ENCODE assay signal across 20 mouse cellular contexts in the genomic region with DNA sequence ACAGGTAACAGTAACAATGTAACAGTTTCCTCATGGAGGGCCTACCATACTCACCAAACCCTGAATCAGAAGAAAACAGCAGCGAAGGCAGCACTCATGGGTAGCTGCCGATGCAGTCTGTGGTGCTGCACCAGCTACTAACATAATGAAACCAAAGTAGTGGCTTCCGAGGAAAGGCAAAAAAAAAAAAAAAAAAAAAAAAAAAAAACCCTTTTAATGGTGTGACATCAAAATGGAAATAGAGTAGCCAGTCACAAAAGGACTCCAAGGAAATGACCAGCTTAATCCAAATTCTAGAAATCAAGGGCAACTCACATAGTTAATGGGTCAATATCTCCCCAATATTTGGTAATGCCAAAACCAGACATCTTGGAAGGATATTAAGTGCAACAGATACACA. TPM values are rescaled to one million over a fixed set of nuclear protein-coding genes. Genes with fewer than 3 reads are reported as not detected.
DNase-seq lines count a peak whose midpoint lies in the region; TF ChIP-seq lines count a peak whose summit lies in the region.
"Had no signal": no experiment of that assay in that cellular context is flagged by ENCODE, and none has a peak within 500 bp of the region (broad histone marks: within the 10 kb centered on the region; RNA-seq: fewer than 3 reads in every experiment).

No protein-coding gene starts in this region.

- H3K9me3 ChIP-seq in ES-E14 (ENCODE audit: control insufficient read depth, insufficient read depth, low read depth, low read length) (no peaks in the 10 kb centered on the region), MEL (replicated peaks; ENCODE audit: insufficient read depth, low read length) (no peaks in the 10 kb centered on the region)
- H3K9me3 ChIP-seq in heart, embryonic 10.5 days, result no peaks in the 10 kb centered on the region
- H3K9me3 ChIP-seq: G1E had no signal

- H3K4me1 ChIP-seq in ES-E14 (ENCODE audit: control insufficient read depth in 2 of 2, insufficient read depth in 2 of 2, low read length in 2 of 2, poor library complexity in 1 of 2), result peaks cover 0 to 2% of the 10 kb centered on the region in 2 experiments; a peak in 1 of 4 replicates
- no peaks in the 10 kb centered on the region; a peak in 1 of 4 replicates for H3K4me1 ChIP-seq in MEL (ENCODE audit: control insufficient read depth in 1 of 2, insufficient read depth in 2 of 2, low read length in 2 of 2)
- no peaks in the 10 kb centered on the region for H3K4me1 ChIP-seq in heart, embryonic 10.5 days

- WGBS in heart, embryonic 10.5 days, result 87% methylated on average over 3 of the region's 3 CpGs

- no peaks in the 10 kb centered on the region for H3K27me3 ChIP-seq in MEL (ENCODE audit: control insufficient read depth in 1 of 2, insufficient read depth in 2 of 2, low read length in 2 of 2)
- H3K27me3 ChIP-seq in heart, embryonic 10.5 days (ENCODE audit: insufficient read depth, poor library complexity, severe bottlenecking), result no peaks in the 10 kb centered on the region
- H3K27me3 ChIP-seq: CH12.LX, Patski had no signal

- H3K79me2 ChIP-seq in MEL (ENCODE audit: control insufficient read depth, insufficient read depth, low read length, poor library complexity), result no peaks in the 10 kb centered on the region

- no peak overlapping the region for H3K9ac ChIP-seq in ES-E14 (ENCODE audit: insufficient read depth, low read depth, low read length, poor library complexity, severe bottlenecking)
- no peak overlapping the region for H3K9ac ChIP-seq in MEL (ENCODE audit: control insufficient read depth, low read depth, low read length, poor library complexity, severe bottlenecking)

- TF ChIP-seq RAD21 in MEL (IDR thresholded peaks at IDR 0.05; ENCODE audit: low read depth, low read length), result no peak

- no peak for TF ChIP-seq CTCF in MEL (IDR thresholded peaks at IDR 0.05 in 2 of 3, conservative IDR thresholded peaks at IDR 0.05 in 1 of 3; ENCODE audit: control insufficient read depth in 1 of 3, insufficient read depth in 1 of 3, low read depth in 2 of 3, low read length in 3 of 3, poor library complexity in 1 of 3, severe bottlenecking in 1 of 3)

- H3K36me3 ChIP-seq in ES-E14 (ENCODE audit: control insufficient read depth, insufficient read depth, low read length, poor library complexity, severe bottlenecking), result peaks cover 16% of the 10 kb centered on the region
- peaks cover 11 to 19% of the 10 kb centered on the region in 2 experiments for H3K36me3 ChIP-seq in MEL (ENCODE audit: control insufficient read depth in 1 of 2, insufficient read depth in 2 of 2, low read length in 2 of 2)
- H3K36me3 ChIP-seq in heart, embryonic 10.5 days, result peaks cover 41% of the 10 kb centered on the region

- in situ Hi-C loops in ES-E14 (cut with MboI; ENCODE audit: low sequenced_read_pairs in 2 of 2, unreplicated experiment in 2 of 2), result no loop called here

- DNase-seq in ES-E14 (ENCODE audit: low read depth, low spot score), result no peak
- DNase-seq in MEL (ENCODE audit: low read depth, low spot score), result no peak
- DNase-seq in heart, embryonic 10.5 days (ENCODE audit: low spot score), result no peak
- no peak for DNase-seq in adipocyte (ENCODE audit: low spot score)
- DNase-seq: adrenal gland, adult 2 months; adrenal gland, adult 8-10 months; adrenal gland, postnatal 10 days; adrenal gland, postnatal 14 days; adrenal gland, postnatal 25 days; adrenal gland, postnatal 36 days; B cell, adult 2 months; cerebellum, adult 11 months; cerebellum, adult 11-12 months; cerebellum, adult 18-20 months; cerebellum, adult 2 months; cerebellum, adult 8-10 months; cerebellum, adult 9-10 months had no signal

- TF ChIP-seq EP300 in MEL (IDR thresholded peaks at IDR 0.05; ENCODE audit: low read depth in 1 of 2, low read length in 2 of 2), result no peak

- TF ChIP-seq POLR2A in MEL (IDR thresholded peaks at IDR 0.05; ENCODE audit: control insufficient read depth in 1 of 2, insufficient read depth in 1 of 2, low read depth in 1 of 2, low read length in 2 of 2, poor library complexity in 1 of 2), result no peak

- no peak overlapping the region for H3K4me3 ChIP-seq in ES-E14 (ENCODE audit: insufficient read depth in 1 of 2, low read depth in 1 of 2, low read length in 2 of 2, poor library complexity in 1 of 2, severe bottlenecking in 1 of 2)
- H3K4me3 ChIP-seq in MEL (ENCODE audit: control insufficient read depth in 1 of 2, insufficient read depth in 1 of 2, low read depth in 2 of 2, low read length in 2 of 2), result no peak overlapping the region
- no peak overlapping the region for H3K4me3 ChIP-seq in heart, embryonic 10.5 days

- H3K27ac ChIP-seq in ES-E14 (ENCODE audit: insufficient read depth, low read depth, low read length, poor library complexity, severe bottlenecking) (no peak overlapping the region), MEL (ENCODE audit: control insufficient read depth, low read depth, low read length) (no peak overlapping the region)
- H3K27ac ChIP-seq in heart, embryonic 10.5 days, result no peak overlapping the region

TF ChIP-seq in ES-E14, 5 proteins besides CTCF, POLR2A, EP300 and RAD21:
- TF ChIP-seq ZNF384 (IDR thresholded peaks at IDR 0.05; ENCODE audit: low read depth, low read length) (peak; percentile 73), ZC3H11A (IDR thresholded peaks at IDR 0.05; ENCODE audit: borderline replicate concordance, low read depth, low read length) (no peak)

TF ChIP-seq in MEL, 35 proteins besides CTCF, POLR2A, EP300 and RAD21:
- TF ChIP-seq ZKSCAN1 (IDR thresholded peaks at IDR 0.05; ENCODE audit: low read depth, low read length), result no peak
- TF ChIP-seq ZNF384 (IDR thresholded peaks at IDR 0.05; ENCODE audit: low read depth, low read length), result peak; percentile 52; the same call in 1 of the 2 replicates

RNA-seq across cellular contexts. Expression of a gene that starts 6.7 kb away (rescaled TPM):
- total RNA-seq in ES-E14 (2012; rRNA removed) (5.0 and 6.4 TPM in 2 replicates), MEL (2012; rRNA removed) (0.08 and 0.26 TPM in 2 replicates)
- under 1 TPM in 1 of 2 experiments, not detected in 1; 0.53 TPM for polyA plus RNA-seq in MEL (2012; ENCODE audit: insufficient read depth in 1 of 2, insufficient read length in 2 of 2, low read depth in 1 of 2, low replicate concordance in 2 of 2, missing spikeins in 1 of 2)
- polyA plus RNA-seq in heart, embryonic 10.5 days (2016; fragmentation: Nextera tagmentation; extraction: Ambion mirVana), result 0.68 and 0.99 TPM in 2 replicates

RNA-seq across cellular contexts. Expression of a gene that starts 33.1 kb away (rescaled TPM):
- 246 and 266 TPM in 2 replicates for total RNA-seq in ES-E14 (2012; rRNA removed)
- 42.8 and 49.0 TPM in 2 replicates for total RNA-seq in MEL (2012; rRNA removed)
- polyA plus RNA-seq in MEL (2012; ENCODE audit: insufficient read depth in 1 of 2, insufficient read length in 2 of 2, low read depth in 1 of 2, low replicate concordance in 2 of 2, missing spikeins in 1 of 2), result 100 to 1,000 TPM in 1 of 2 experiments, 10 to 100 TPM in 1; 65.5 to 177 TPM
- polyA plus RNA-seq in heart, embryonic 10.5 days (2016; fragmentation: Nextera tagmentation; extraction: Ambion mirVana), result 207 and 210 TPM in 2 replicates
